Mouse (Mus musculus) liver, embryonic 16.5 days (tissue): ENCODE measurements around the gene Ppp2r5d. TPM values are rescaled to one million over a fixed set of nuclear protein-coding genes. Genes with fewer than 3 reads are reported as not detected.

Source experiments
- ATAC-seq: fragments of 200-750 bp; cut with Nextera tagmentation; 2 replicates; pipeline ENCODE4 v1.8.0; 2017; ENCODE audit warnings: low read depth, mild to moderate bottlenecking, moderate number of reproducible peaks, moderate library complexity
- H3K27ac ChIP-seq: fragments of 300-500 bp; sonication (generic); 2 replicates; pipeline ENCODE4 v1.5.1; 2014; ENCODE audit warnings: mild to moderate bottlenecking, low read length
- H3K27me3 ChIP-seq: fragments of 300-500 bp; sonication (generic); 2 replicates; pipeline ENCODE4 v1.6.1; 2014; ENCODE audit warnings: low read depth, low read length, mixed read lengths; ENCODE audit not compliant: control insufficient read depth, insufficient read depth
- H3K36me3 ChIP-seq: fragments of 300-500 bp; sonication (generic); 2 replicates; pipeline ENCODE4 v1.6.1; 2014; ENCODE audit warnings: mild to moderate bottlenecking; ENCODE audit not compliant: control insufficient read depth, insufficient read depth
- H3K4me1 ChIP-seq: fragments of 300-500 bp; sonication (generic); 2 replicates; pipeline ENCODE4 v1.6.1; 2014; ENCODE audit warnings: low read depth, low read length, mixed read lengths; ENCODE audit not compliant: control insufficient read depth
- H3K4me2 ChIP-seq: fragments of 300-500 bp; sonication (generic); 2 replicates; pipeline ENCODE4 v1.6.1; 2014; ENCODE audit warnings: low read depth, low read length, mixed read lengths
- H3K4me3 ChIP-seq: fragments of 300-500 bp; sonication (generic); 2 replicates; pipeline ENCODE4 v1.5.1; 2014; ENCODE audit warnings: low read depth, mild to moderate bottlenecking, low read length
- H3K9ac ChIP-seq: fragments of 300-500 bp; sonication (generic); 2 replicates; pipeline ENCODE4 v1.6.1; 2014; ENCODE audit warnings: low read depth, low read length
- H3K9me3 ChIP-seq: fragments of 300-500 bp; sonication (generic); replicated peaks from 2 replicates; pipeline ENCODE4 v1.6.1; 2016; ENCODE audit warnings: low read length; ENCODE audit not compliant: control insufficient read depth
- WGBS: fragments of 180-500 bp; shearing (Covaris S2); extraction: QIAGEN DNeasy Blood & Tissue Kit; methylation state at CpG from one replicate; pipeline ENCODE4 v1.1.7; 2014; ENCODE audit not compliant: insufficient replicate concordance; 5-methylcytosine and 5-hydroxymethylcytosine counted together
- polyA plus RNA-seq: library from polyadenylated mRNA; unstranded; fragments of >200 nt; fragmentation: Nextera tagmentation; extraction: Ambion mirVana; gene quantifications from 2 replicates; pipeline ENCODE4 v1.2.1, GENCODE M21; 2015

The Ppp2r5d gene
- polyA plus RNA-seq, 1 experiment from 2014 or later, result 28.7 TPM

- no peak overlapping the region for H3K4me3 ChIP-seq
- H3K9me3 ChIP-seq, result no peaks in the 10 kb centered on the region
- no peak overlapping the region for H3K4me2 ChIP-seq
- 0 out of 2 replicates have a peak, but pooled peaks cover 2% of the 10 kb centered on the region for H3K27me3 ChIP-seq
- ATAC-seq, result no peak
- H3K27ac ChIP-seq, result no peak overlapping the region
- H3K4me1 ChIP-seq, result no peaks in the 10 kb centered on the region; the same call in 1 of the 2 replicates
- WGBS, result 76% methylated on average over 26 of the region's 26 CpGs
- no peak overlapping the region for H3K9ac ChIP-seq
- no peaks in the 10 kb centered on the region for H3K36me3 ChIP-seq
Measured at GRCm38 (mm10) chr17:46725731-46726645, 21.1 kb upstream of the Ppp2r5d start.

- no peaks in the 10 kb centered on the region; the same call in 1 of the 2 replicates for H3K4me1 ChIP-seq
- no peak overlapping the region for H3K4me3 ChIP-seq
- 64% methylated on average over 9 of the region's 9 CpGs for WGBS
- H3K9me3 ChIP-seq, result no peaks in the 10 kb centered on the region
- H3K9ac ChIP-seq, result no peak overlapping the region
- no peak overlapping the region for H3K4me2 ChIP-seq
- ATAC-seq, result no peak
- no peak overlapping the region for H3K27ac ChIP-seq
- H3K36me3 ChIP-seq, result no peaks in the 10 kb centered on the region
- 0 out of 2 replicates have a peak, but pooled peaks cover 2% of the 10 kb centered on the region for H3K27me3 ChIP-seq
Measured at GRCm38 (mm10) chr17:46725273-46725672, 20.4 kb upstream of the Ppp2r5d start.

GRCm38 (mm10) chr17:46724477-46725084 is 19.7 kb upstream of the Ppp2r5d start:
- WGBS, result 78% methylated on average over 14 of the region's 20 CpGs
- no peak overlapping the region for H3K4me3 ChIP-seq
- no peaks in the 10 kb centered on the region for H3K36me3 ChIP-seq
- H3K27me3 ChIP-seq, result 0 out of 2 replicates have a peak, but pooled peaks cover 2% of the 10 kb centered on the region
- no peak overlapping the region for H3K9ac ChIP-seq
- no peak overlapping the region for H3K27ac ChIP-seq
- no peak for ATAC-seq
- no peaks in the 10 kb centered on the region for H3K9me3 ChIP-seq
- no peak overlapping the region for H3K4me2 ChIP-seq
- H3K4me1 ChIP-seq, result no peaks in the 10 kb centered on the region; the same call in 1 of the 2 replicates

GRCm38 (mm10) chr17:46721077-46721476 is 16.2 kb upstream of the Ppp2r5d start:
- H3K9me3 ChIP-seq, result no peaks in the 10 kb centered on the region
- 77% methylated on average over 7 of the region's 7 CpGs for WGBS
- no peak overlapping the region for H3K9ac ChIP-seq
- no peak overlapping the region for H3K4me3 ChIP-seq
- no peak for ATAC-seq
- H3K27ac ChIP-seq, result no peak overlapping the region
- H3K4me2 ChIP-seq, result no peak overlapping the region
- H3K4me1 ChIP-seq, result no peaks in the 10 kb centered on the region
- H3K27me3 ChIP-seq, result no peaks in the 10 kb centered on the region
- H3K36me3 ChIP-seq, result no peaks in the 10 kb centered on the region

- peaks cover 16% of the 10 kb centered on the region for H3K4me1 ChIP-seq
- H3K9me3 ChIP-seq, result no peaks in the 10 kb centered on the region
- H3K27me3 ChIP-seq, result no peaks in the 10 kb centered on the region
- no peak overlapping the region for H3K27ac ChIP-seq
- ATAC-seq, result no peak
- H3K4me2 ChIP-seq, result no peak overlapping the region
- 81% methylated on average over 11 of the region's 11 CpGs for WGBS
- no peak overlapping the region for H3K9ac ChIP-seq
- H3K4me3 ChIP-seq, result no peak overlapping the region
- peaks cover 13% of the 10 kb centered on the region for H3K36me3 ChIP-seq
Measured at GRCm38 (mm10) chr17:46714756-46715481, 10.0 kb upstream of the Ppp2r5d start.

GRCm38 (mm10) chr17:46713849-46714248 is 8.9 kb upstream of the Ppp2r5d start:
- no peak overlapping the region for H3K27ac ChIP-seq
- WGBS, result 83% methylated on average over 9 of the region's 9 CpGs
- H3K4me2 ChIP-seq, result no peak overlapping the region

GRCm38 (mm10) chr17:46712442-46712841 is 7.5 kb upstream of the Ppp2r5d start:
- Histone ChIP-seq H3K9ac (peak overlapping the region; percentile 95), H3K4me3 (peak overlapping the region; percentile 99), H3K4me1 (peaks cover 16% of the 10 kb centered on the region), H3K27me3 (no peaks in the 10 kb centered on the region), H3K9me3 (no peaks in the 10 kb centered on the region), H3K4me2 (peak overlapping the region; percentile 73), H3K27ac (no peak overlapping the region), H3K36me3 (peaks cover 13% of the 10 kb centered on the region)
- ATAC-seq, result no peak
- 10% methylated on average over 7 of the region's 7 CpGs for WGBS

More at GRCm38 (mm10) chr17:46713849-46714248, 8.9 kb upstream of the Ppp2r5d start:
- H3K9ac ChIP-seq, result no peak overlapping the region
- no peak for ATAC-seq
- H3K36me3 ChIP-seq, result peaks cover 13% of the 10 kb centered on the region
- H3K27me3 ChIP-seq, result no peaks in the 10 kb centered on the region
- H3K4me1 ChIP-seq, result peaks cover 16% of the 10 kb centered on the region
- H3K9me3 ChIP-seq, result no peaks in the 10 kb centered on the region
- no peak overlapping the region for H3K4me3 ChIP-seq

- peak overlapping the region; percentile 73 for H3K4me2 ChIP-seq
- no peaks in the 10 kb centered on the region for H3K27me3 ChIP-seq
- peak overlapping the region; percentile 99 for H3K4me3 ChIP-seq
- peak; percentile 58 for ATAC-seq
- H3K4me1 ChIP-seq, result peaks cover 16% of the 10 kb centered on the region
- WGBS, result under 1% methylated on average over 76 of the region's 76 CpGs
- H3K36me3 ChIP-seq, result peaks cover 13% of the 10 kb centered on the region
- no peaks in the 10 kb centered on the region for H3K9me3 ChIP-seq
- peak overlapping the region; percentile 95 for H3K9ac ChIP-seq
- H3K27ac ChIP-seq, result peak overlapping the region; percentile 79
Measured at GRCm38 (mm10) chr17:46711612-46712271, 6.8 kb upstream of the Ppp2r5d start.
